Mouse (Mus musculus) effector memory CD4-positive, alpha-beta T cell, adult 5 months (primary cell): Measurements from ENCODE around the gene Lrrn4cl. TPM values are rescaled to one million over a fixed set of nuclear protein-coding genes. Genes with fewer than 3 reads are reported as not detected.

Experiments used
- polyA plus RNA-seq: library from polyadenylated mRNA; unstranded; fragments of 100-300 nt; shearing (Covaris generic); gene quantifications from one replicate; pipeline ENCODE4 v1.2.1, GENCODE M21; 2017

Lrrn4cl gene
- polyA plus RNA-seq, 1 experiment from 2014 or later, result not detected

Other genes with a start within 250 kb of the Lrrn4cl start
- gene Slc22a6, start 232.7 kb upstream of the Lrrn4cl start, polyA plus RNA-seq, result not detected
- gene Chrm1, start 187.0 kb upstream of the Lrrn4cl start, polyA plus RNA-seq, result not detected
- 546 TPM for gene Slc3a2, start 127.4 kb upstream of the Lrrn4cl start, polyA plus RNA-seq
- gene Wdr74, start 114.9 kb upstream of the Lrrn4cl start, polyA plus RNA-seq, result 91.5 TPM
- 3.0 TPM for gene 1700092M07Rik, start 110.0 kb upstream of the Lrrn4cl start, polyA plus RNA-seq
- 246 TPM for gene Stx5a, start 109.4 kb upstream of the Lrrn4cl start, polyA plus RNA-seq
- 362 TPM for gene Nxf1, start 93.7 kb upstream of the Lrrn4cl start, polyA plus RNA-seq
- 32.4 TPM for gene Tmem223, start 79.8 kb upstream of the Lrrn4cl start, polyA plus RNA-seq
- gene Tmem179b, start 76.3 kb upstream of the Lrrn4cl start, polyA plus RNA-seq, result 143 TPM
- gene Taf6l, start 64.4 kb upstream of the Lrrn4cl start, polyA plus RNA-seq, result 9.7 TPM
- 74.4 TPM for gene Polr2g, start 52.2 kb upstream of the Lrrn4cl start, polyA plus RNA-seq
- gene Zbtb3, start 48.2 kb upstream of the Lrrn4cl start, polyA plus RNA-seq, result 1.4 TPM
- gene Ttc9c, start 31.4 kb upstream of the Lrrn4cl start, polyA plus RNA-seq, result 23.9 TPM
- gene Hnrnpul2, start 30.8 kb upstream of the Lrrn4cl start, polyA plus RNA-seq, result 14.0 TPM
- gene AC129217.1, start 21.0 kb upstream of the Lrrn4cl start, polyA plus RNA-seq, result not detected
- gene Bscl2, start 13.3 kb upstream of the Lrrn4cl start, polyA plus RNA-seq, result 70.9 TPM
- not detected for gene Gng3, start 11.6 kb upstream of the Lrrn4cl start, polyA plus RNA-seq
- 131 TPM for gene Ubxn1, start 20.7 kb downstream of the Lrrn4cl start, polyA plus RNA-seq
- 24.6 TPM for gene Uqcc3, start 30.2 kb downstream of the Lrrn4cl start, polyA plus RNA-seq
- 37.0 TPM for gene Lbhd1, start 33.0 kb downstream of the Lrrn4cl start, polyA plus RNA-seq
- gene Gm49403, start 33.2 kb downstream of the Lrrn4cl start, polyA plus RNA-seq, result not detected
- gene 1810009A15Rik, start 38.1 kb downstream of the Lrrn4cl start, polyA plus RNA-seq, result 26.9 TPM
- not detected for gene Gm49416, start 38.2 kb downstream of the Lrrn4cl start, polyA plus RNA-seq
- 29.7 TPM for gene Ints5, start 42.2 kb downstream of the Lrrn4cl start, polyA plus RNA-seq
- gene Ganab, start 47.3 kb downstream of the Lrrn4cl start, polyA plus RNA-seq, result 91.7 TPM
- gene B3gat3, start 69.6 kb downstream of the Lrrn4cl start, polyA plus RNA-seq, result 45.8 TPM
- gene Rom1, start 78.6 kb downstream of the Lrrn4cl start, polyA plus RNA-seq, result 3.3 TPM
- gene Eml3, start 78.8 kb downstream of the Lrrn4cl start, polyA plus RNA-seq, result 67.4 TPM
- 219 TPM for gene Mta2, start 91.1 kb downstream of the Lrrn4cl start, polyA plus RNA-seq
- 49.1 TPM for gene Tut1, start 103.1 kb downstream of the Lrrn4cl start, polyA plus RNA-seq
- 292 TPM for gene Eef1g, start 116.3 kb downstream of the Lrrn4cl start, polyA plus RNA-seq
- gene Ahnak, start 138.5 kb downstream of the Lrrn4cl start, polyA plus RNA-seq, result 147 TPM
- gene Scgb1a1, start 237.2 kb downstream of the Lrrn4cl start, polyA plus RNA-seq, result not detected